In genomic region chr2:165873196-165873595, GRCm38 (mm10) we compare ENCODE assay signal across 8 mouse cellular contexts. TPM values are rescaled to one million over a fixed set of nuclear protein-coding genes. Genes with fewer than 3 reads are reported as not detected.
A peak's percentile ranks its signal among the peaks of the same experiment; 100 is the strongest.
DNase-seq lines count a peak whose midpoint lies in the region; ATAC-seq and TF ChIP-seq lines count a peak whose summit lies in the region.

No protein-coding gene starts in this region.

- peaks cover 37% of the 10 kb centered on the region for H3K36me3 ChIP-seq in embryonic facial prominence, embryonic 13.5 days
- peaks cover 34% of the 10 kb centered on the region for H3K36me3 ChIP-seq in hindbrain, embryonic 13.5 days

- 51% methylated on average over 7 of the region's 7 CpGs for WGBS in embryonic facial prominence, embryonic 13.5 days
- WGBS in hindbrain, embryonic 13.5 days = 80% methylated on average over 7 of the region's 7 CpGs

- peak overlapping the region; percentile 100 for H3K27ac ChIP-seq in layer of hippocampus, adult 2 months
- peak overlapping the region; percentile 89 for H3K27ac ChIP-seq in embryonic facial prominence, embryonic 13.5 days
- peak overlapping the region; percentile 98 for H3K27ac ChIP-seq in hindbrain, embryonic 13.5 days

- H3K27me3 ChIP-seq in embryonic facial prominence, embryonic 13.5 days = no peaks in the 10 kb centered on the region
- H3K27me3 ChIP-seq in hindbrain, embryonic 13.5 days = no peaks in the 10 kb centered on the region

- no peaks in the 10 kb centered on the region for H3K9me3 ChIP-seq in embryonic facial prominence, embryonic 13.5 days
- no peaks in the 10 kb centered on the region for H3K9me3 ChIP-seq in hindbrain, embryonic 13.5 days

- peaks cover 80% of the 10 kb centered on the region for H3K4me1 ChIP-seq in embryonic facial prominence, embryonic 13.5 days
- peaks cover 94% of the 10 kb centered on the region for H3K4me1 ChIP-seq in hindbrain, embryonic 13.5 days (replicated peaks)

- peak overlapping the region; percentile 13 for H3K4me3 ChIP-seq in layer of hippocampus, adult 2 months
- H3K4me3 ChIP-seq in embryonic facial prominence, embryonic 13.5 days = no peak overlapping the region
- no peak overlapping the region for H3K4me3 ChIP-seq in hindbrain, embryonic 13.5 days

- no peak overlapping the region; the same call in 1 of the 2 replicates for H3K9ac ChIP-seq in embryonic facial prominence, embryonic 13.5 days
- peak overlapping the region; percentile 19; the same call in 1 of the 2 replicates for H3K9ac ChIP-seq in hindbrain, embryonic 13.5 days

- no peak for TF ChIP-seq CTCF in layer of hippocampus, adult 2 months (conservative IDR thresholded peaks at IDR 0.05)

- no peak for DNase-seq in layer of hippocampus, adult 2 months (ENCODE audit: low spot score in 2 of 2)
- no peak for DNase-seq in layer of hippocampus, adult 11-12 months (ENCODE audit: low spot score)
- DNase-seq in lung, postnatal 14 days = peak; percentile 40
- DNase-seq in B cell, adult 2 months = no peak
- no peak for DNase-seq in spleen, adult 12 weeks (ENCODE audit: low spot score)
- no peak for DNase-seq in right cerebral cortex, postnatal 14 days

- no peak overlapping the region for H3K4me2 ChIP-seq in embryonic facial prominence, embryonic 13.5 days
- H3K4me2 ChIP-seq in hindbrain, embryonic 13.5 days = no peak overlapping the region

- ATAC-seq in embryonic facial prominence, embryonic 13.5 days (ENCODE audit: insufficient number of reproducible peaks, insufficient read depth, low FRiP score, low TSS enrichment, low read depth) = no peak
- ATAC-seq in hindbrain, embryonic 13.5 days (ENCODE audit: low FRiP score) = no peak

RNA-seq across cellular contexts. Expression of gene Zmynd8, which starts 25.6 kb away (rescaled TPM):
- total RNA-seq in layer of hippocampus, adult 2 months (2021) = 100 to 1,000 TPM; 173 to 186 TPM
- polyA plus RNA-seq in embryonic facial prominence, embryonic 13.5 days (2015; fragmentation: Nextera tagmentation; extraction: Ambion mirVana) = 61.4 and 62.3 TPM in 2 replicates
- polyA plus RNA-seq in hindbrain, embryonic 13.5 days (2015; fragmentation: Nextera tagmentation; extraction: Ambion mirVana) = 82.2 and 86.6 TPM in 2 replicates
